Mouse (Mus musculus) kidney, postnatal 36 days (tissue): ENCODE results near the gene Rsad1.
A peak's percentile ranks its signal among the peaks of the same experiment; 100 is the strongest.

Source experiments
- DNase-seq, 2 experiments: peaks; one replicate each; pipeline ENCODE4 v3.0.0; 2021 to 2022; ENCODE audit warnings: mixed read lengths in 2 of 2

The Rsad1 gene

DNA sequence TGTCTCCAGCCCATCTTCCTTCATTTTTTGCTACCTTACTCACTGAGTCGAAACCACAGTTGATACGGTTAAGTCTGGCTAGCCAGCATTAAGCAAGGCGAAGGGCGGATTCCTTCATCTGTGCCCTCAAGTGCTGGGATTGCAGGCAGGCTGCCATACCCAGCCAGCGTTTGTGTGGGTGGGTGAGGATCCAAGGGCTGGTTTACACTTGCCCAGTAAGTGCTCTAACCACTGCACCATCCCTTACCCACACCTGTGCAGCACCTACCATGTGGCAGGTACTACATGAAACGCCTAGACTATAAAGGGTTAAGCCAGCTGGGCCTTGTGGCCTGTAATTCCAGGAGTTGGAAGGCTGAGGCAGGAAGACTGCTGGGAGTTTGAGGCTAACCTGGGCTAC lies 1.8 kb downstream of the Rsad1 start:
- DNase-seq = no peak

DNA sequence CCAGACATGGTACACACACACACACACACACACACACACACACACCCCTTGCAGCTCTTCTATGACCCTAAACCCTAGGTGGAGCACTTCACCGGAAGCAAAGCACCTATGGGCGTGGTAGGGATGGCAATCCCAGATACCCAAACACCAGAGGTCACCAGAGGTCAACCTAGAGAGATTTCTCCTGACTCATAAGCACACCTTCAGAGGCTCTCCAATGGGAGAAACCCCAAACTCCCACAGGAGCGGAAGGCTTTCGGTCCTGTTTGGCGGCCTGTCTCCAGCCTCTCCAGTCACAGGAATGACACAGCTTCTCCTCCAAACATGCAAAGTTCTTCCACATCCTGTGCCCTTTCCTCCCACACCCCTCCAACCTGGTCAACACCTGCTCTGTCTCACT lies 2.7 kb downstream of the Rsad1 start:
- DNase-seq = no peak

DNA sequence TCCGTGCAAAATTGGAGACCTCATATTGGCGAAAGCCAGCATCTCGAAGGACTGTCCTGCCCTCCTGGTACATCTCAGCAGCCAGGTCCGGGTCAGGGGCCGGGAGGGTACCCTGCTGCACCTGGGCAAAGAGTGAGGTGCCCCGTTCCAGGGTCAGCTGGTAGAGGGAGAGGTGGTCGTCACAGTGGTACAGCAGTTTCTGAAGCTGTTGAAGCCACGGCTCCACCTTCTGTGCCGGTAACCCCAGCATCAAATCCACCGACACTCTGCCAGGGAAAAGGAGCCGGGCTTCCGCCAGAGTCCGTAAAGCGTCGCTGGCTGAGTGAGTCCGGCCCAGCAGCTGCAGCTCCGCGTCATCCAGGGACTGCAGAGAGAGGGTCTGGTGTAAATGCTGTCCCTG lies 4.6 kb downstream of the Rsad1 start:
- DNase-seq = no peak

DNA sequence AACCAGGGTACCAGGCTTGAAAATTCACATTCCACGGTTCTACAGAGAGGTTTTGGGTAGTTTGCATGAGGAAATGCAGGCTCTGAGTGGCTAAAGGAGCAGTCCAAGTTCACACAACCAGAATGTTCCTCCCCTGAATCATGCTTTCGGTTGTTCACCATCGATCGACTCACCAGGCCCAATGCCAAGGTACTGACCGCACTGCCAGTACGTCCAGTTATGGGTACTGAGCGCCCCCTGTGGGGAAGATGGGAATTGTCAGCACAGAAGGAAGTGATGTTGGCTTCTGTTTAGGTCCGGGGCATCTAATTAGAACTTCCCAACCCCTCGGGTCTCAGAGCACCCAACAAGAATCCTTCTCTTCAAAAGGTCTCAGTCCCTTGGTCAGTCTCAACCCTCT lies 5.1 kb downstream of the Rsad1 start:
- DNase-seq = peak; percentile 96 to 98

DNA sequence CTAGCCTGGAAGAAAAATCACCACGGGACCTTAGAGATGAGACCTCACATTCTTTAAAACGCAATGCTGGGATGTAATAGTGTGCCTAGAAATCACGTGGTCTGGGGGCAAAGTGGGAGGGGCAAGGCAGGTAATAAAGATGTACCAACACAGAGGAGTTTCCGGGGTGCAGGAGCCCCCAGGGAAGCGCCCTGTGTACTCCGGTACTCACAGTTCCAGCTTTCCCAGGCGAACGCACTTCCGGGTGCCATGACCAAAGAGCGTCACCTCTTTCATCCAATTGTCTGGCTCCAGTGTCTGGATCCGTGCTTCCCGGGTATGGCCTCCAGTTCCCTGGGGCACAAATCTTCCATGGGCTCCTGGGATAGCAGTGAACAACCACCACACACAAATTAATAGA lies 5.7 kb downstream of the Rsad1 start:
- DNase-seq = no peak

DNA sequence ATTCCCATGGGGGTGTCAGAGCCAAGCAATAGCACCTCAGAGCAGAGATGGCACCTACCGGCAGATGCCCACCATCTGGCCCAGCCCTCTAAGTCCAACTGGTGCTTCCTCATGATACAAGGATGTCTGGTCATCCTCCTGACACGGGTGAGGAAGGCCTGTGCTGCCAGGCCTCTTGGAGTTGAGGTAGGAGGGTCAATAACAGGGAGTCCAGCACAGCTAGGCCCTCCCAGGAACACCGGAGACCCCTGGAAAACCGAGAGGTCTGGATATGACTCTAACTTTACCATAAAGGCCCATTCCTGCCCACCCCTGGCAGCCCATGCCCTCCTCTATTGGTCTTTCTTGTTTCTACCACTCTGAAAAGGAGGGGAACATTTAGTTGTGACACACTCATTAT lies 6.7 kb downstream of the Rsad1 start:
- DNase-seq = no peak

DNA sequence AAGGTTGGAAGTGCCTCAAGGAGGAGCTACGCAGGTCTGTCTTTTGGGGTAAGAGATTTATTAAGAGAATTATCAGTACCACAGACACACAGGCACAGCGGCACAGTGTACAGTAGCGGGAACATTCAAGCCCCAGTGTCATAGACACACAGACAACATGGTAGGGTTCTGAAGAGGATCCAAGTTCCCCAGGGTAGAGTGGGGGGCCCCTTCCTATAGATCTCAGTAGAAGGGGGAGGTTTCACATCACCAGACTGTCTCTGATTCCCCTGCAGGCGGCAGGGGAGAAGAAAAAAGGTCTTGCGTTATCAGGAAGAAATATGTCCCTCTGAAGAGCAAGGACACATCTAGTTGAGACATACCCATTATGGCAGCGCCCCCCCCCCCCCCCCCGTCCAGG lies 9.3 kb downstream of the Rsad1 start:
- no peak for DNase-seq

DNA sequence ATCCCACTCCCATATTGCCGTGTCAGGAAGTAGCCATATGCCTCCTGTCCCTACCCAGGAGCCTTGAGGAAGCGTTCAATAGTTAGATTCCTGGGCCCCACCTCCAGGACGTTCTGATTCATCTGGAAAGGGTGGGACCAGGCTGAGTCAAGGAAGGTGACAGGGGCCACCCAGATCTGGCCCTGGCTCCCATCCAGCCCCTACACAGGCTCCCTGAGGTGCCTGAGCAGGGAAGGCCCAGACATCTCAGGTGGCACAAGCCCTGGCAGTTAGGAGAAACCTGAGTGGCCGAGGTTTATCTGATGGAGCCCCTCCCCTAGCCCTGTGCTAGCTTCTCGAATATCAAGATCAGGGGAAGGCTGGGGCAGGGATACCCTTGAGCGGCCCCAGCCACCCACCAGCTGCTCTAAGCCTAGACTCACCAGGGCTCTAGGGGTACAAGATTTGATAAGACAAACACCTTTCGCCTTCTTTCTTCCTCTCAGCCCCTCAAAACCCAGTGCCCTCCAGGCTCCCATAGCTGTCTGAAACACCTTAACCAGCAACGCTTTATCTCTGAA lies 10.2 kb downstream of the Rsad1 start:
- DNase-seq = no peak

DNA sequence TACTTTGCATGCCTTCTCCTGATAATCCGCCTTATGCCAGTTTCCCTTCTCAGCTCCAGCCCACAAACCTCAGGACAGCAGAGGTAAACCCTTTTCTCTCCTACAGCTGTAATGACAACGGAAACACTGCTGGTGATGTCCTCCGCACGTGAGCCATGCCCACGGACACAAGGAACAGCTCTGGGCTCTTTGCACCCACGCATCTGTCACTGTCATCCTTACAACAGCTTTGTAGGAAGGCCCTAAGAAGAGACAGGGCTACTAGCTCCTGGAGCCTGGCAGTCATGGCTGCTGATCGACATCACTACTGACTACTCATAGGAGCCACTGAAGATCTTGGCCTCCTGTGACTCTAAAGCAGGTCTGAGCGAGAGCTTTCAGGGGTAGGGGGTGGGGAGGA lies 15.9 kb downstream of the Rsad1 start:
- DNase-seq = no peak

DNA sequence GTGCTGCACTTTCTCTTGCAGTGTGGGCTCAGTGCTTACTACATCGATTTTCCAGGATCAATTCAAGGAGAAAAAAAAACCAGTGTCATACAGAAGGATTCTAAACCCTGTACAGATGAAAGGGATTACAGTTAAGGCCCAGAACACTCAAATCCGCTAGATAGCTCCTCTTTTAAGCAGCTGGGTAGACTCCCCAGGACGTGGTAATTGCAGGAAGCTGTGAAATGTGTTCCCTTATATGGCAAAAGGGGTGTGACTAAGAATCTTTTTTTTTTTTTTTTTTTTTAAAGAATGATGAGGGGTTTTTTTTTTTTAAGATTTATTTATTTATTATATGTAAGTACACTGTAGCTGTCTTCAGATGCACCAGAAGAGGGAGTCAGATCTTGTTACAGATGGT lies 20.2 kb downstream of the Rsad1 start:
- no peak for DNase-seq

DNA sequence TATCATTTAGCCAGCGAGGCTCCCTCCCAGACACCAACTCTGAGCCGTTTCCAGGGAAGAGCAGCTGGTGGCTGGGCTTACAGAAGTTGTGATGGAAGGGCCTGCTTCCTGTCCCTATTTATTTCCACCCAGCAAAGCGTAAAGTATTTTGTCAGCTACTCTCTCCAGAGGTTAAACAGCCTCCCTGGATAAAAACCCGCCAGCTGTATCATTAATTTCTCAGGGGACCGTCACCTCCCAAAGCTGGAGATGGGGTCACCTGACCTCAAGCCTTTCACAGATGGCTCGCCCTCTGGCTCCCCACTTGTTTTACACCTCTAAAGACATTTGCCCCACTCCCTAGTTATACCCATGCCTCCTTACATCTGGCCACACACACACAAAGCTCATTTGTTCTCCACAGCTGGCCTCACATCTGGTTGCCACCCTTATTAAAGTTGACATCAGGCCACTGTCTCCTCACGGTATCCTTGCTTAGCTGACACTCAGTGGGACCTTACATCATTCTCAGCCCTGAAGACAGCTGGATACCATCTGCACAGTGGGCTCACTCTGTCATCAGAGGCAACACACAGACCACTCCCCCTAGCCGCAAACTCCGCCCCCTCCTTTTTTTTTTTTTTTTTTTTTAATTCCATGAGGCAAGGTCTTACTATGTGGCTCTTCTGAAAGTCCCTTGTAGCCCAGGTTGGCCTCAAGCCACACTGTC lies 22.7 kb downstream of the Rsad1 start:
- DNase-seq = no peak

DNA sequence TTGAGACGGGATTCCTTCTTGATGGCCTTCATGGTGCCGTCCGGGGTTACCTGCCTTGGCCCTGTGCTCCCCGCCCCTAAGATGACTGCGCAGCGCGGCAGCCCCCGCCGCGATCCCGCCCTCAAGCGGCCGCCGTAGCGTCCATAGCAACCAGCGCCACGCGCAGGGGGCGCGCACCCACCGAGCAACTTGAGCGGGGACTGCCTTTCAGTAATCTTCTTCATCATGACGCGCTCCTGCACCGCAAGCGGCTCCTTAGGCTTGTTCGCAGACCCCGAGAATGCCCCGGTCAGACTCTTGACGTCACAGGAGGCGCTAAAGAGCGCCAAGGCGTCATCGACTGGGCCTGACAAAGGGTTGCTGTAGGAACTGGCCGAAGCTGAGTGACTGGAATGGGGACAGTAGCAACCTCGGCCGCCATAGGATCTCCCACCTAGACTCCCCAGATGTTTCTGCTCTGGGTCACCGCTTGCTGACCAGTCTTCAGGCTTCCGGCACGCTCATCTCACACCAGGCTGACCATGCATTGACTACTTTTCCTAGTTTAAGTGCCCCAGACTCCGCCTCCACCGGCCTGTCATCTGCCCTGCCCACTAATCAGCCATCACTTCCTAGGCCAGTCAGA lies 27.7 kb downstream of the Rsad1 start, which contains the start of gene Mycbpap:
TSS of gene Mycbpap (minus strand) at position 524 of the 625 bp plus-strand sequence.
- peak; percentile 55 to 74 for DNase-seq

DNA sequence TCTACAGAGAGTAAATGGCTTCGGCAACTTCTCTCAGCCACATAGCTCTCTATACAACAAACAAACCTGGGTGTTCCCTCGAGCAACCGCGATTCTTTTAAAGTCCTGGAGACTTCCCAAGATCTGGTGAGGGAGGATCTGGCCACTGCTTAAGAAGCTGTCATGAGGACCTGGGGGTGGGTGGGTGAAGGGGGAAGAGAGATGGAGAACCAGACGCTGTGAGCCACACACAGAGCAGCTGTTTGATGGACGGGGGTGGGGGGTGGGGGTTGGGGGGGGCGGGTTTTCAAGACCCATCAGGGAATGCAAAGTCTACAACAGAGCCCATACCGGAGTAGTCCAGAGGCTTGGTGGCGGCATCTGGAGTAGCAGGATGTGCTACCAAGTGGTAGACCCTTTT lies 35.6 kb downstream of the Rsad1 start:
- DNase-seq = no peak

DNA sequence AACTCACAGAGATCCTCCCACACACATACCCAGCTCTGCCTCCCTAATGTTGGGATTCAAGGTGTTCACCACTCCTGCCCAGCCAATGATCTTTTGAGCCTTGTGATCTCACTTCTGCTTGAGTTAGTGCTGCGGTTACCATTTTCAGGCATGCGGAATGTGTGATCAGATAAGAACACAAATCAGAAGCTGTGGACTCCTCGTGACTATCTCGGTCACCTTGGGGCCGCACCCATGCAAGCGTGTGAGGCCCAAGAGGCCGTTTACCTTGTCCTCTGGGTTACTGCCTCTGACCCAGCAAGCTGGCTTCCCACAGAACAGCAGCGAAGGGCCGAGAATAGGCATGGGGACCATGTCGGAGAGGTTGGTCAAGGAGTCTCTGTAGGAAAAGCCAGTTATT lies 40.1 kb downstream of the Rsad1 start:
- DNase-seq = peak; percentile 32 to 39

DNA sequence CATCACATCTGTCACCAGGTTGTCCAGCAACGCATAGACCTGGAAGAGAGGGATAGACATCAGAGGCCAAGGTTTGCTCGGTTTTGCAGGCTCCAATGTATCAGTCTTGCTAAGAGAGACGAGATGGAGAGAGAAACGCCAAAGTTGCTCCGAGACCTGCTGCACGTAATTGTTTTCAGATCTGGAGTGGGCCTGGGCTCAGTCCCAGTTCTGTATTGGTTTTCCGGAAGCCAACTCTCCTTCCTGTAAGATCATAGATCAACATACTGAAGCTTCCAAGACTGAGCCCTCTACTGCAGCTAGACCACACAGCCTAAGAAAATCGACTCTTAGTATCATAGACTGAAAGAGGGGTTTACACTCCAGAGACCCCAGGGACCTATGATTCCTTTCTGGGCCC lies 47.6 kb downstream of the Rsad1 start:
- no peak for DNase-seq

DNA sequence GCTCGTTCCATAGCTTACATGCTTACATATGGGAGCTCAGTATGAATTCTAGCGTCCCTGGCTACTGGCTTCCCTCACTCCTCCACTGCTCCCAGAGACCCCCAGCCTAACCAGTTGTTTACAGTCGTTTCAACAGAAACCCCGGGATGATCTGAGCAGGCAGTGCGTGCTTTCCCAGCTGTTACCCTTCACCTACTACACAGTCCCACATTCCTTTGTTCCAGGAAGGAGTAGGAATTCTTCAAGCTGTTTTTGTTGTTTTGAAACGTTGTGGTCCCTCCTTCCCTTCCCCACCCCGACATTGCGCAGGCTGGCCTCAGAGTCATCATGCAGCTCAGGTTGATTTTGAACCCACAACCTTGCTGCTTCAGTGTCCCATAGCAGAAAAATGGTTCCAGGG lies 48.7 kb downstream of the Rsad1 start:
- no peak for DNase-seq

DNA sequence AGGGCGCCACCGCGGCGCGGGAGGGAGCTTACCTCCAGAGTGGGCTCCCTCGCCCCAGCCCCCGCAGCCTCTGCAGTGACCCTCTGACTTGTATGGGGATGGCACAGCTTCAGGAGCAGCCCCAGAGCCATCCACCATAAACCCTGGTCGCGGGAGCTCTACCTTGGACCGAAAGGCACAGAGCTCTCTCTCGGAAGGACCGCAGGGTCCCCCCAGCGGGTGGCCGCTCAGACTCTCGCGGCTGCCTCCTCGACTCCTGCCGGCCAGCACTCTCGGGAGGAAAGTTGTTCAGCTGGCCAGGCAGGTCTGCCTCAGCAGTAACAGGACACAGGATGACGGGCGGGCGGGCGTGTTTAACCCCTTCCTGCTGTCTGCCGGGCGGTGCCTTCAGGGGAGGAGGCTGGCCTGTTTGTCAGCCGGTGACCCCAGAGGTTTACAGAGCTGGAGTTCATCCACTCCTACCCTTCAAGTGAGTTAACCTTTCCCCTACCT lies 49.3 kb downstream of the Rsad1 start, which contains the start of gene Epn3:
TSS of gene Epn3 (minus strand) at position 314 of the 492 bp plus-strand sequence.
- DNase-seq = peak; percentile 60 to 67

DNA sequence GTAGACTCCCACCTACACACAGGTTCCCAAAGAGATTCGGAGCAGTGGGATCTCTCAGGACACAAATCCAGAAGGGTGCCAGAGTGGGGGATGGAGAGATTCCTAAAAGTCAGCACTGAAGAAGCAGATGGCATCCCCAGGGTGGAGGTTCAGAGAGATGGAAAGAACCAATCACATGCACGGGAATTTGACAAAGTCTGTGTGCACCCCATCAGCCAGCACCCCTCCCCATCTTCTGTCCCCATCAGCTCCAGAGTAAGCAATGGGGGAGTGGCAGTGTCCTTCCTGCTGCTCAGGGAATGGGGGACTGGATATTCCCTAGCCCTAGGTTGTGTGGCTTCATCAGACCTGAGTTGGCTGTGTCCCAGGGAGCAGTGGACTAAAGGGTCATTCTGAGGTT lies 50.0 kb downstream of the Rsad1 start:
- peak in 1 of 2 experiments; percentile 18 for DNase-seq

DNA sequence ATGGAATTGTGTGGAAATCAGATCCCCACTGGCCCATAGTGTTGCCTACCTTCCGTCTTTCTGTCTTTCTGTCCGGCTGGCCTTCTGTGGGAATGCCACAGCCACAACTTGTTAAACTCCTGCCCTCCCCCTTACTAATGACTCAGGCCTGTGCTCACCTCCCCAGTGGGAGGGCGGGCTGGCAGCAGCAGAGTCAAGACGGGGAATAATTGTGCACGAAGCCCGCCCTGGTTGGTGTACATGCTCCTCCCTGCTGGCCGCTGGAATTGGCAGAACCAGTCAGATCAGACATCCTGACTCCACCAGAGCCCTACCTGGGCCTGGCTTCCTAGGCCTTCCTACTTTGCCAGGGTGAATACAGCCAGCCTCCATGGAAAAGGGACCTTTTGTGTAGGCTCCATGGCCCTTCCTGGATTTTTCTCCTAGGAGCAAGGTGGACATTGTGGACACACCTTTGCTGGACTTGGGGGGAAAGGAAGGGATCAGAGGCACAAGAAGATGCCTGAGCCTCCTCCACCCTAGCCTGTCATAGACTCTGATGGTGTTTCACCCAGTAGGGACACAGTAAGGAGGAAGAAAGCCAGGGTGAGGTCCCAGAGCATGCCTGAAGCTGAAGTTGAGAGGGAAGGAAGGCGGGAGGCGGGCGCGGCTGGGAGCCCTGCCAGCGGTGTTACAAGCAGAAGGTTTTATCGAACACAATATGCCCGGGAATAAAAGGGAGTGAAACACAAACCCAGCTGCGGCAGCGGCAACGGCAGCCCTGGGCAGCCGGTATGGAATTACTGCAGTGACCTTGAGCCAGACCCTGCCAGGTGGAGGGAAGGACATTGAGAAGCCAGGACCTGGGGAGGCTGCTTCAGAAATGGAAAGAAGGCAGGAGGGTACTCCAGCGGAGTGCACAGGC lies 50.7 kb downstream of the Rsad1 start:
- DNase-seq = peak; percentile 74 to 83

DNA sequence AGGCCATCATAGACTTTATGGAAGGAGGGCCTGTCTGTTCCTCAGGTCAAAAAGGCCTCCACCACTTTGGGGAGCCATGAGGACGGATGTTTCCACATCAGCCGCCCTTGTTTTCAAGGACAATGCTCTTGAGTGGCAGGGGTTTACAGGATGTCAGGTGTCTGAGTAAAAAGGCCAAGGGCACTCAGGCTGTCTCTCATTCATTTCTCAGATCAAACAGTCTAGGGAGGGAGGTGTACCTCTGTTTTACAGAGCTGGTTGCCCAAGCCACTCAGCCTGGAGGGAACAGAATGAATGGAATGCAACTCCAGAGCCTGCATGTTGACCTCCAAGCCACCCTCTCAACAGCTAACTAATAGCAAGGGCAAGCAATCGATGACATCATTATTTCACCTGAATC lies 53.6 kb downstream of the Rsad1 start:
- DNase-seq = peak in 1 of 2 experiments; percentile 50

DNA sequence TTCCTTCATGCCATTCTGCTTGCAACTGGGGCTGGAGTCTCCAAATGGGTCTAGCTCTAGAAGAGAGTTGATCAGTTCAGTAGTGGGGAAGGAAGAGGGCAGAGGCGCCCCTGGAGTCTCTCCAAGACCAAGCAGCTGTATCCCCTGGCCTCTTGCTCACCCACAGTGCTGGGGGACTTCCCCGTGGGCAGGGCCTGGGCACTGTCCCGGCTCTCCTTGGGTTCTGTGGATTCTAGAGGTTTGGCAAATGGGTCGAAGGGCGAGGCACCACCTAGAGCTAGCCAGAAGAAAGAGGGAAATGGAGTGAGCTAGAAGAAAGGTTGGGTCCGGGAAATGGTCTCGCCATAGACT lies 57.3 kb downstream of the Rsad1 start:
- no peak for DNase-seq

DNA sequence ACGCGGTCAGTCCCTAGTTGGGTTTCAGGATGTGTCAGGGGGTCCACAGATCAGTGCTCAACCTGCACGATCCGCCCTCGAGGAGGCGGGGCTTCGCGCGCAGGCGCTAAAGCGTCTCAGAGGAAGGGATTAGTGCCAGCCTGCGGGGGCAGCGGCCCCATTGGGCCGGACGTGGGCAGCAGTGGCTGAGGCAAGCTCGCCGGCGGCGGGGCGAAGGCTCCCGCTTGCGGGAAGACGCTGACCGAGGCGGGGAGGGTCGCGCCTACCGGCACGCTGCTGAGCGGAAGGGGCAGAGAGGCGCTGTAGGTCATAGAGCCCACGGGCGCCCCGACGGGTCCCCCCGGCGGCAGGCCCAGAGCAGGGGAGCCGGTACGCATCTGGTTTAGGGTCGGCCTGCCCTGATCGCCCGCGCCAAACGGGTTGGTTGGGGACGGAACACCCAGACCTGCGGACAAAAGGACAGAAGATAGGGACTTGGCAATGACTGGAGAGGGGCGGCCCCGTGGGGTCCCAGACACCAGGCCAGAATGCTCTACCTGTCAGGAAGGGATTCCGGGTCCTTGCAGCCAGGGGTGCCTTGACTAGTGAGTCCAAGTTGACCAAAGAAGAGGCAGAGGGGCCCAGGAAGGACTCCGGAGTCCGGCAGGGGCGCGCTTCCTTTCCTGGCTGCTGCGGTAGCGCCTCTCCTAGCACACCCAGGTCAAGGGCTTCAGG lies 57.9 kb downstream of the Rsad1 start:
- peak in 1 of 2 experiments; percentile 65 for DNase-seq
